Comparison of ENCODE assay signal across 9 mouse cellular contexts in genomic region chr6:83453706-83454105, GRCm38 (mm10). TPM values are rescaled to one million over a fixed set of nuclear protein-coding genes. Genes with fewer than 3 reads are reported as not detected.
DNase-seq lines count a peak whose midpoint lies in the region; ATAC-seq and TF ChIP-seq lines count a peak whose summit lies in the region.
"Had no signal": no experiment of that assay in that cellular context is flagged by ENCODE, and none has a peak within 500 bp of the region (broad histone marks: within the 10 kb centered on the region; RNA-seq: fewer than 3 reads in every experiment).

No protein-coding gene starts in this region.

- peak overlapping the region; percentile 97 for H3K9ac ChIP-seq in hindbrain, embryonic 12.5 days

- H3K36me3 ChIP-seq in heart, embryonic 10.5 days, result peaks cover 12% of the 10 kb centered on the region; the same call in 1 of the 2 replicates
- peaks cover 11% of the 10 kb centered on the region for H3K36me3 ChIP-seq in hindbrain, embryonic 12.5 days
- peaks cover 9% of the 10 kb centered on the region; the same call in 1 of the 2 replicates for H3K36me3 ChIP-seq in macrophage (ENCODE audit: inconsistent target)
- H3K36me3 ChIP-seq in thymus, adult 2 months (ENCODE audit: control insufficient read depth, insufficient read depth, low read length), result no peaks in the 10 kb centered on the region

- 56% methylated on average over 11 of the region's 11 CpGs for WGBS in heart, embryonic 10.5 days
- WGBS in hindbrain, embryonic 12.5 days, result 43% methylated on average over 11 of the region's 11 CpGs
- 61% methylated on average over 10 of the region's 11 CpGs for WGBS in macrophage (ENCODE audit: missing documents)
- 77% methylated on average over 11 of the region's 11 CpGs for WGBS in thymus, adult 2 months

- DNase-seq in heart, embryonic 10.5 days (ENCODE audit: low spot score), result no peak
- no peak for DNase-seq in heart, adult 18-20 months
- DNase-seq in ZHBTc4 (ENCODE audit: low read depth, low spot score), result peak; percentile 35
- DNase-seq in thymus, adult 2 months, result no peak
- no peak for DNase-seq in B cell, adult 2 months
- no peak for DNase-seq in frontal cortex, postnatal 14 days (ENCODE audit: low spot score in 2 of 2)
- DNase-seq: lung, adult 18-20 months had no signal

- H3K4me1 ChIP-seq in heart, embryonic 10.5 days, result peaks cover 91% of the 10 kb centered on the region
- H3K4me1 ChIP-seq in hindbrain, embryonic 12.5 days, result peaks cover 79% of the 10 kb centered on the region
- H3K4me1 ChIP-seq in thymus, adult 2 months (replicated peaks; ENCODE audit: control insufficient read depth, insufficient read depth, low read length), result peaks cover 63% of the 10 kb centered on the region

- H3K27me3 ChIP-seq in heart, embryonic 10.5 days (ENCODE audit: insufficient read depth, poor library complexity, severe bottlenecking), result no peaks in the 10 kb centered on the region
- no peaks in the 10 kb centered on the region for H3K27me3 ChIP-seq in hindbrain, embryonic 12.5 days
- no peaks in the 10 kb centered on the region for H3K27me3 ChIP-seq in thymus, adult 2 months (ENCODE audit: control insufficient read depth, insufficient read depth, low read length)

- peak overlapping the region; percentile 97 for H3K4me3 ChIP-seq in heart, embryonic 10.5 days
- H3K4me3 ChIP-seq in hindbrain, embryonic 12.5 days, result peak overlapping the region; percentile 91
- peak overlapping the region; percentile 56 for H3K4me3 ChIP-seq in macrophage (ENCODE audit: inconsistent target)
- no peak overlapping the region for H3K4me3 ChIP-seq in thymus, adult 2 months (ENCODE audit: control insufficient read depth, insufficient read depth, low read length)

- ATAC-seq in hindbrain, embryonic 12.5 days (ENCODE audit: low FRiP score), result no peak

- H3K79me2 ChIP-seq in macrophage (ENCODE audit: inconsistent target), result peaks cover 70% of the 10 kb centered on the region

- peak overlapping the region; percentile 91 for H3K4me2 ChIP-seq in hindbrain, embryonic 12.5 days (replicated peaks)

- H3K9me3 ChIP-seq in heart, embryonic 10.5 days, result no peaks in the 10 kb centered on the region
- no peaks in the 10 kb centered on the region for H3K9me3 ChIP-seq in hindbrain, embryonic 12.5 days (replicated peaks)

- H3K27ac ChIP-seq in heart, embryonic 10.5 days, result 0 out of 2 replicates have a peak overlapping the region, but pooled peaks have one; percentile 52
- H3K27ac ChIP-seq in hindbrain, embryonic 12.5 days, result peak overlapping the region; percentile 18; the same call in 1 of the 2 replicates
- H3K27ac ChIP-seq in macrophage, result peak overlapping the region; percentile 98
- no peak overlapping the region for H3K27ac ChIP-seq in thymus, adult 2 months (ENCODE audit: control insufficient read depth, insufficient read depth, low read length)

- TF ChIP-seq POLR2A in thymus, adult 2 months (IDR thresholded peaks at IDR 0.05; ENCODE audit: control insufficient read depth, extremely low read depth, insufficient read depth, low read length, poor library complexity), result no peak

- no peak for TF ChIP-seq CTCF in thymus, adult 2 months (IDR thresholded peaks at IDR 0.05; ENCODE audit: borderline replicate concordance, control insufficient read depth, extremely low read depth, insufficient read depth, low read length, poor library complexity)

RNA-seq across cellular contexts. Expression of gene Tet3, which starts 5.2 kb away (rescaled TPM):
- 29.8 and 31.3 TPM in 2 replicates for polyA plus RNA-seq in heart, embryonic 10.5 days (2016; fragmentation: Nextera tagmentation; extraction: Ambion mirVana)
- total RNA-seq in heart, adult 18-20 months (2021), result 10 to 100 TPM; 11.5 to 12.7 TPM
- 63.3 and 63.9 TPM in 2 replicates for polyA plus RNA-seq in hindbrain, embryonic 12.5 days (2016; fragmentation: Nextera tagmentation; extraction: Ambion mirVana)
- total RNA-seq in macrophage (2018; cell fraction: chromatin; rRNA removed), result 100 to 1,000 TPM; 104 to 576 (median 356) TPM
- 10 to 100 TPM; 15.7 to 66.9 (median 36.1) TPM for total RNA-seq in macrophage (2018; cell fraction: cytosol; rRNA removed)
- 100 to 1,000 TPM in 20 of 26 experiments, 10 to 100 TPM in 6; 62.0 to 363 (median 169) TPM for total RNA-seq in macrophage (2018; cell fraction: nucleus; rRNA removed)
- 13.9 to 21.1 TPM (median 19.1 TPM) in 3 replicates for polyA plus RNA-seq in macrophage (2018)
- polyA plus RNA-seq in thymus, adult 2 months (2012; rRNA removed), result 32.6 and 43.3 TPM in 2 replicates

RNA-seq across cellular contexts. Expression of gene Dguok, which starts 53.1 kb away (rescaled TPM):
- polyA plus RNA-seq in heart, embryonic 10.5 days (2016; fragmentation: Nextera tagmentation; extraction: Ambion mirVana), result 56.5 and 59.1 TPM in 2 replicates
- 10 to 100 TPM; 34.7 to 35.0 TPM for total RNA-seq in heart, adult 18-20 months (2021)
- 64.3 and 64.5 TPM in 2 replicates for polyA plus RNA-seq in hindbrain, embryonic 12.5 days (2016; fragmentation: Nextera tagmentation; extraction: Ambion mirVana)
- 100 to 1,000 TPM in 3 of 26 experiments, 10 to 100 TPM in 20, 1 to 10 TPM in 3; 8.4 to 129 (median 57.6) TPM for total RNA-seq in macrophage (2018; cell fraction: chromatin; rRNA removed)
- 10 to 100 TPM; 15.6 to 42.6 (median 32.2) TPM for total RNA-seq in macrophage (2018; cell fraction: cytosol; rRNA removed)
- 10 to 100 TPM in 25 of 26 experiments, 1 to 10 TPM in 1; 7.9 to 98.5 (median 32.1) TPM for total RNA-seq in macrophage (2018; cell fraction: nucleus; rRNA removed)
- 30.7 to 54.0 TPM (median 30.9 TPM) in 3 replicates for polyA plus RNA-seq in macrophage (2018)
- polyA plus RNA-seq in thymus, adult 2 months (2012; rRNA removed), result 52.1 and 65.4 TPM in 2 replicates
